Mouse (Mus musculus): ENCODE measurements at regions not wholly inside any gene's neighbourhood (a gene's known extent, or its start where the extent isn't known, plus 50 kb on each side); places are given as distances from the start of the nearest gene placed in this dataset.

DNA sequence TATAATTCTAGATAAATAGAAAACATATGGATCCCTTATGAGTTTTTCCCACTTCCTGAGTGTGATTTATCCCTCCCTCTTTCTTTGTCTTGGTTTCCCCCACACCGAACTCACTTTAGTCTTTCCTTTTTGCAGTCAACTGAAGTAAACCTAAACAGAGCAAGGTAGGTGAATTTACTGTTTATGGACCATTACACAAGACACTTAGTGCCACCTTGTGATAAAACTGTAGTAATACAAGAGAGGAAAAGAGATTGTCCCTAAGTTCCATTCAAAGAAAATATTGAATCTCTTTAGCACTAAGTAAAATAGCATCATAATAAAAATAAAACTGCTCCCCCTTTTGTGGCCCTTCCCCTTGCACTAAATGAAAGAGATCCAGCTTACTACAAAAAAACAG, 88.4 kb downstream of the B3gnt5 start:
- TF ChIP-seq MYOG (IDR thresholded peaks at IDR 0.05; ENCODE audit: control insufficient read depth, extremely low read depth, insufficient read length), result no peak
- TF ChIP-seq CTCF (IDR thresholded peaks at IDR 0.05; ENCODE audit: control insufficient read depth, insufficient read depth, insufficient read length), result no peak
- no peak for TF ChIP-seq MAX (IDR thresholded peaks at IDR 0.05)
